Mouse (Mus musculus): ENCODE measurements around the gene Alox15. TPM values are rescaled to one million over a fixed set of nuclear protein-coding genes. Genes with fewer than 3 reads are reported as not detected.
"Not testable (repeated sequence)": the region's sequence is repeated elsewhere in the genome, so short reads cannot be mapped to it uniquely, and the experiment has no call there.

The Alox15 gene
- 1.1 TPM in 2 replicates for polyA plus RNA-seq (2015; fragmentation: Nextera tagmentation; extraction: Ambion mirVana)

- peaks cover 71% of the 10 kb centered on the region for H3K27me3 ChIP-seq
- peaks cover 10% of the 10 kb centered on the region for H3K4me1 ChIP-seq (replicated peaks)
Measured at GRCm38 (mm10) chr11:70351868-70352267, at the start of gene Alox15. Gene Alox15 (minus strand): TSS chr11:70352031.

GRCm38 (mm10) chr11:70389421-70389820 lies 37.6 kb upstream of the Alox15 start:
- no peak overlapping the region for H3K9ac ChIP-seq
- ATAC-seq (ENCODE audit: low read depth), result no peak
- 64% methylated on average over 5 of the region's 5 CpGs for WGBS (ENCODE audit: insufficient replicate concordance)
- H3K4me2 ChIP-seq, result no peak overlapping the region
- H3K4me3 ChIP-seq (replicated peaks), result no peak overlapping the region
- DNase-seq, result no peak
- 0 out of 2 replicates have a peak, but pooled peaks cover 3% of the 10 kb centered on the region for H3K4me1 ChIP-seq (replicated peaks)
- H3K9me3 ChIP-seq (replicated peaks), result no peaks in the 10 kb centered on the region
- H3K36me3 ChIP-seq, result peaks cover 34% of the 10 kb centered on the region
- no peaks in the 10 kb centered on the region for H3K27me3 ChIP-seq
- H3K27ac ChIP-seq, result no peak overlapping the region

More at GRCm38 (mm10) chr11:70351868-70352267, at the start of gene Alox15:
- no peak within 1 kb of the TSS for H3K27ac ChIP-seq
- no peak within 1 kb of the TSS for H3K9ac ChIP-seq
- H3K4me3 ChIP-seq (replicated peaks), result peak within 1 kb of the TSS; percentile 37
- H3K36me3 ChIP-seq, result no peaks in the 10 kb centered on the region
- 2% methylated on average over 19 of the region's 19 CpGs for WGBS (ENCODE audit: insufficient replicate concordance)
- DNase-seq (peak; percentile 12), ATAC-seq (ENCODE audit: low read depth) (no peak)
- no peaks in the 10 kb centered on the region for H3K9me3 ChIP-seq (replicated peaks)
- H3K4me2 ChIP-seq, result peak within 1 kb of the TSS; percentile 59

DNA sequence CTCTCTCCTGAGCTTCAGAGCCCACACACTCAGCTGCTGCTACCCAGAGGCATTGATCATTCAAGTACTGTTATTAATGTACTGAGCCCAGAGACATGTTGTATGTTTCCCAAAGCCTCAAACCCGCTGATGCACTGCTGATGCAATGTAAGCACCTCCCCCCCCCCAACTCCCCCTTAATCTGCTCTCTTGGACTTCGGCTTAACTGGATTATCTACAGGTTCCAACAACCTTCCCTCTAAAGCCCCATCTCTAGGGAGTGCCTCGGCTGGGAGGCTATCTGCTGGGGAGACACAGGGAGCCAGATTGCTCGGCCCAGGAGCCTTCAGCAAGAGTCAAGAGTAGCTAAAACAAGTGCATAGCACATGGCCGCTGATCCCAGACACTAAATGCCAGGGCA lies 35.6 kb upstream of the Alox15 start:
- ATAC-seq (ENCODE audit: low read depth) (no peak), DNase-seq (no peak)
- Histone ChIP-seq H3K4me3 (replicated peaks) (no peak overlapping the region), H3K36me3 (peaks cover 17% of the 10 kb centered on the region), H3K9ac (no peak overlapping the region), H3K27me3 (no peaks in the 10 kb centered on the region), H3K27ac (no peak overlapping the region), H3K4me2 (no peak overlapping the region), H3K9me3 (replicated peaks) (no peaks in the 10 kb centered on the region), H3K4me1 (replicated peaks) (no peaks in the 10 kb centered on the region)
- WGBS (ENCODE audit: insufficient replicate concordance), result 62% methylated on average over 5 of the region's 5 CpGs

- DNase-seq (no peak), ATAC-seq (ENCODE audit: low read depth) (no peak)
- Histone ChIP-seq H3K4me1 (replicated peaks) (no peaks in the 10 kb centered on the region), H3K36me3 (0 out of 2 replicates have a peak, but pooled peaks cover 5% of the 10 kb centered on the region), H3K4me3 (replicated peaks) (no peak overlapping the region), H3K9me3 (replicated peaks) (no peaks in the 10 kb centered on the region), H3K4me2 (no peak overlapping the region), H3K9ac (no peak overlapping the region), H3K27ac (no peak overlapping the region), H3K27me3 (no peaks in the 10 kb centered on the region)
- 79% methylated on average over 3 of the region's 3 CpGs for WGBS (ENCODE audit: insufficient replicate concordance)
Measured at GRCm38 (mm10) chr11:70384136-70384535, 32.3 kb upstream of the Alox15 start.

GRCm38 (mm10) chr11:70381330-70381729 lies 29.5 kb upstream of the Alox15 start:
- Histone ChIP-seq H3K4me3 (replicated peaks) (no peak overlapping the region), H3K27me3 (0 out of 2 replicates have a peak, but pooled peaks cover 5% of the 10 kb centered on the region), H3K36me3 (0 out of 2 replicates have a peak, but pooled peaks cover 5% of the 10 kb centered on the region), H3K9me3 (replicated peaks) (no peaks in the 10 kb centered on the region), H3K9ac (no peak overlapping the region), H3K4me2 (no peak overlapping the region), H3K27ac (no peak overlapping the region), H3K4me1 (replicated peaks) (no peaks in the 10 kb centered on the region)
- WGBS (ENCODE audit: insufficient replicate concordance), result 63% methylated on average over 2 of the region's 2 CpGs
- ATAC-seq (ENCODE audit: low read depth) (no peak), DNase-seq (no peak)

DNA sequence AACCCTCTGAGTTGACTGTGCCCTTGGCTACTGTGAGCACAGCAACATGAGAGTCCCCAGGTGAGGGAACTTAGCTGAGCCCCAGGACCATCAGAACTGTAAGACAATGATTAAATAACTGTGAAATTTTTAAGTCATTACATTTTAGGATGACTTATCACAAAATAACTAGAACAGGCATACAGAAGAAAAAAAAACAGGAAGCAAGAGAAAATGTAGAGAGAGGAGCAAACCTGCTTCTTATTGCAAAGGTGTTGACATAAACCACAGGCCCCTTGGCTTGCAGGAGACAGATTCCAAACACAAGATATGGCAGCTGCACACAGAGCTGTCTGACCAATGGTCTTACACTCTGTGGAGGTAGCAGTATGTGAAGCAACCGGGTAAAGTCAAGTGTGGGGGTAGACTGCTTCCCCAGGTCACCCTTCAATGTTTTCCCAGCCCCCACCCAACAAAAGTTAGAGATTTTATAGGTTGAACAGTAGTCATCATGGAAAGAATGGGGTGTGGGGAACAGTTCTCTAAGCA lies 28.7 kb upstream of the Alox15 start:
- WGBS (ENCODE audit: insufficient replicate concordance), result 34% methylated on average over 1 of the region's 1 CpGs
- DNase-seq, result no peak
- no peaks in the 10 kb centered on the region for H3K4me1 ChIP-seq (replicated peaks)
- H3K27ac ChIP-seq, result no peak overlapping the region
- no peak overlapping the region for H3K9ac ChIP-seq
- H3K4me2 ChIP-seq, result no peak overlapping the region
- 0 out of 2 replicates have a peak, but pooled peaks cover 2% of the 10 kb centered on the region for H3K36me3 ChIP-seq
- no peak for ATAC-seq (ENCODE audit: low read depth)
- H3K4me3 ChIP-seq (replicated peaks), result no peak overlapping the region
- H3K27me3 ChIP-seq, result peaks cover 13% of the 10 kb centered on the region
- H3K9me3 ChIP-seq (replicated peaks), result no peaks in the 10 kb centered on the region

- no peaks in the 10 kb centered on the region for H3K4me1 ChIP-seq (replicated peaks)
- DNase-seq (no peak), ATAC-seq (ENCODE audit: low read depth) (no peak)
- no peak overlapping the region for H3K4me3 ChIP-seq (replicated peaks)
- WGBS (ENCODE audit: insufficient replicate concordance), result 16% methylated on average over 6 of the region's 6 CpGs
- H3K9ac ChIP-seq, result no peak overlapping the region
- no peak overlapping the region for H3K27ac ChIP-seq
- H3K27me3 ChIP-seq, result peaks cover 23% of the 10 kb centered on the region
- no peaks in the 10 kb centered on the region for H3K36me3 ChIP-seq
- H3K4me2 ChIP-seq, result no peak overlapping the region
- H3K9me3 ChIP-seq (replicated peaks), result no peaks in the 10 kb centered on the region
Measured at GRCm38 (mm10) chr11:70376054-70376453, 24.2 kb upstream of the Alox15 start.

DNA sequence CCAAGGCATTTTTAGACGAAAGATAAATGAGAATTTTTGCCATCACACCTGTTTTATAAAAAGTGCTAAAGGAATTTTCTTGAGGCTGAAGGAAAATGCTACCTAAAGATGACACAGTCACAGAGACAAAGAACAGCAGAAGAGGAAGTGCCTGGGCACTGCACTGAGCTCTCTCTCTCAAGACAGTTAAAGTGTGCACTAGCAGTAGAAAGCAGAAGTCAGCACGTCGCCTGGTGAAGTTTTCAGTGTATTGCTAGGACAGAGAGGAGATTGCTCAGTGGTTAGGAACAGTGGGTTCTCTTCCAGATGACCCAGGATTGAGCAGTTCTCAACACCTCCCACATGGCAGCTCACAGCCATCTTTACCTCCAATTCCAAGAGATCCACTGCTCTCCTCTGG lies 22.5 kb upstream of the Alox15 start:
- Histone ChIP-seq H3K27ac (no peak overlapping the region), H3K4me1 (replicated peaks) (no peaks in the 10 kb centered on the region), H3K4me2 (no peak overlapping the region), H3K36me3 (no peaks in the 10 kb centered on the region), H3K9me3 (replicated peaks) (no peaks in the 10 kb centered on the region), H3K9ac (no peak overlapping the region), H3K27me3 (peaks cover 23% of the 10 kb centered on the region), H3K4me3 (replicated peaks) (no peak overlapping the region)
- no peak for ATAC-seq (ENCODE audit: low read depth)
- DNase-seq, result no peak
- 12% methylated on average over 3 of the region's 3 CpGs for WGBS (ENCODE audit: insufficient replicate concordance)

DNA sequence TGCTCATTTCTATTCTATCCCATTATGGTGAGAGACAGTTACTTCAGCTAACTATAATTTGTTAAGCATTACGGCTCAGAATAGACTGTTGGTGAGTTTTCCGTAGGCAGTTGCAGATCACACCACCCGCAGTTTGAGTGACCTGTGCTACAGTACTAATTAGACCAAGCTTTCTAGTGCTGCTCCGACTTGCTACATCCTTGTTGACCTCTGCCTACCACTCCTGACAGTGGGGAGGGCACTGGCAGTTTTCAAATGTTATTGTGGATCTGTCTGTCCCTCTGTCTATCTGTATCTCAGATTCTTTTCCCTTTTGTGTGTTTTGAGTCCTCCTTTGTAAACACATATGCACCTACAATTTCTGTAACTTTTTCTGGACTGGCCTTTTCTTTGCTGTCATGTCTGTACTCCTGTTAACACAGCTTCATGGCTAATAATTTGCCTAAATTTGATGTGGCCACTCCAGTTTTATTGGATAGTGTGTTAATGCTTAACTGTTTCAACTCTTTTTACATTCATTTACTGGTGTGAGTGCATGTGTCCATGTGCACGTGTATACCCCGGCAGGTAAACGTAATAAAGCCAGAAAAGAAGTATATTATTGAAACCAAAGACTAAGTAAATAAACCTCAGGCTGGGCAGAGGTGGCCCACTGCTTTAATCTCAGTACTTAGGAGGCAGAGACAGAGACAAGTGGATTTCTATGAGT lies 21.2 kb upstream of the Alox15 start:
- Histone ChIP-seq H3K27me3 (peaks cover 23% of the 10 kb centered on the region), H3K4me1 (replicated peaks) (no peaks in the 10 kb centered on the region), H3K4me3 (replicated peaks) (no peak overlapping the region), H3K4me2 (no peak overlapping the region), H3K27ac (no peak overlapping the region), H3K36me3 (no peaks in the 10 kb centered on the region), H3K9ac (no peak overlapping the region), H3K9me3 (replicated peaks) (no peaks in the 10 kb centered on the region)
- no peak for ATAC-seq (ENCODE audit: low read depth)
- no peak for DNase-seq
- WGBS (ENCODE audit: insufficient replicate concordance), result 62% methylated on average over 7 of the region's 7 CpGs

GRCm38 (mm10) chr11:70372396-70372795 lies 20.6 kb upstream of the Alox15 start:
- Histone ChIP-seq H3K4me3 (replicated peaks) (no peak overlapping the region), H3K27ac (no peak overlapping the region), H3K4me1 (replicated peaks) (no peaks in the 10 kb centered on the region), H3K27me3 (peaks cover 20% of the 10 kb centered on the region), H3K36me3 (no peaks in the 10 kb centered on the region), H3K4me2 (no peak overlapping the region), H3K9ac (no peak overlapping the region), H3K9me3 (replicated peaks) (no peaks in the 10 kb centered on the region)
- ATAC-seq (ENCODE audit: low read depth) (no peak), DNase-seq (no peak)

DNA sequence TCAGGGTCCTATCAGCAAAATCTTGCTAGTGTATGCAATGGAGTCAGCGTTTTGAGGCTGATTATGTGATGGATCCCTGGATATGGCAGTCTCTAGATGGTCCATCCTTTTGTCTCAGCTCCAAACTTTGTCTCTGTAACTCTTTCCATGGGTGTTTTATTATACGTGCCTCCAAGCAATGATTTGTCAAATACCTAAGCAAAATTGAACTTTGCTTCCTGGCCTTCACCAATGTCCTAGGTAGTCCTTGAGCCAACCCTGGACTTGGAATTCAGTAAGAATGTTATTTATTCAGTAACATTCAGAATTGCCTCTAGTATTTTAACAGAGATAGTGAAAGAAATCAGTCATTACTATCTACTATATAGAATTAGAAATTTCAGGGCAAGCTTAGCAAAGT lies 16.8 kb upstream of the Alox15 start:
- WGBS (ENCODE audit: insufficient replicate concordance), result 67% methylated on average over 2 of the region's 2 CpGs
- not testable (repeated sequence) for H3K9ac ChIP-seq; DNase-seq; H3K27ac ChIP-seq; H3K4me1 ChIP-seq (replicated peaks); ATAC-seq (ENCODE audit: low read depth); H3K36me3 ChIP-seq; H3K9me3 ChIP-seq (replicated peaks); H3K27me3 ChIP-seq; H3K4me3 ChIP-seq (replicated peaks); H3K4me2 ChIP-seq

DNA sequence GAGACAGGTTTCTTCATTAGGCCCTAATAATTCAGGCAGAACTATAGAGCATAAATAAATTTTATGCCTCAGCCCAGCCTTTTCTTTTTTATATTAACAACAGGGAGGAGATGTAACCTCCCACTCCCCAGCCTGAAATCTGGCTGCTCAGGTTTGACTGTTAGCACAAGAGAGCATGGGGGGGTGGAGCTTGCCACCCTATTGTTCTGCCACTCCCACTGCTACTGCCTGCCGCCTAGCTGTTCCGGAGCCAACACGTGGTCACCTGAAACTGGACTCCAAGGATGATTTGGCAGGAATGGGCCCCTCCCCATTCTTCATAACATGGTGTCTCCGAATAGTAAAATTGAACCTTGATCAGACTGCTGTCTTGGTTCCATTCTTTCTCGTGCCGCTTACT lies 15.9 kb upstream of the Alox15 start:
- H3K27ac ChIP-seq; ATAC-seq (ENCODE audit: low read depth); H3K4me2 ChIP-seq; H3K4me3 ChIP-seq (replicated peaks); H3K36me3 ChIP-seq; H3K4me1 ChIP-seq (replicated peaks); H3K9me3 ChIP-seq (replicated peaks); H3K27me3 ChIP-seq; H3K9ac ChIP-seq; DNase-seq: not testable (repeated sequence)
- 89% methylated on average over 6 of the region's 6 CpGs for WGBS (ENCODE audit: insufficient replicate concordance)
